Comparison of ENCODE assay signal across 16 mouse cellular contexts in genomic region chr16:50839665-50840064, GRCm38 (mm10).
DNase-seq lines count a peak whose midpoint lies in the region; ATAC-seq lines count a peak whose summit lies in the region.
"Had no signal": no experiment of that assay in that cellular context is flagged by ENCODE, and none has a peak within 500 bp of the region (broad histone marks: within the 10 kb centered on the region; RNA-seq: fewer than 3 reads in every experiment).

No protein-coding gene starts in this region.

- H3K9ac ChIP-seq in heart, embryonic 16.5 days (ENCODE audit: low read length) = no peak overlapping the region
- no peak overlapping the region for H3K9ac ChIP-seq in forebrain, embryonic 11.5 days (ENCODE audit: low read length)
- H3K9ac ChIP-seq in midbrain, embryonic 15.5 days = no peak overlapping the region
- H3K9ac ChIP-seq: liver, embryonic 15.5 days; midbrain, embryonic 12.5 days had no signal

- H3K27me3 ChIP-seq in heart, embryonic 16.5 days (ENCODE audit: control insufficient read depth, insufficient read depth, low read length) = no peaks in the 10 kb centered on the region
- no peaks in the 10 kb centered on the region for H3K27me3 ChIP-seq in forebrain, embryonic 11.5 days (ENCODE audit: control insufficient read depth, insufficient read depth, low read length)
- H3K27me3 ChIP-seq in midbrain, embryonic 15.5 days (replicated peaks) = no peaks in the 10 kb centered on the region
- H3K27me3 ChIP-seq: liver, embryonic 15.5 days; midbrain, embryonic 12.5 days had no signal

- H3K4me2 ChIP-seq in heart, embryonic 16.5 days (ENCODE audit: low read depth, low read length) = peak overlapping the region; percentile 42
- no peak overlapping the region for H3K4me2 ChIP-seq in forebrain, embryonic 11.5 days (ENCODE audit: low read depth, low read length, severe bottlenecking)
- H3K4me2 ChIP-seq in midbrain, embryonic 15.5 days = no peak overlapping the region
- H3K4me2 ChIP-seq: liver, embryonic 15.5 days; midbrain, embryonic 12.5 days had no signal

- peak overlapping the region; percentile 66 for H3K27ac ChIP-seq in heart, embryonic 16.5 days (ENCODE audit: low read length)
- H3K27ac ChIP-seq in forebrain, embryonic 11.5 days (ENCODE audit: low read depth, low read length) = no peak overlapping the region
- no peak overlapping the region for H3K27ac ChIP-seq in midbrain, embryonic 15.5 days
- H3K27ac ChIP-seq: hindbrain, embryonic 10.5 days; liver, embryonic 15.5 days; midbrain, embryonic 12.5 days had no signal

- intact Hi-C loops in left cerebral cortex, postnatal 14 days (cut with DNase I) = loop anchor here (5.0 to 10.0 kb wide), 2 partner anchors 478 to 1855 kb away; no protein-coding TSS in a partner anchor
- intact Hi-C loops in left cerebral cortex, postnatal 4 days (cut with DNase I) = loop anchor here (5.0 kb wide), 1 partner anchor 473 kb away; no protein-coding TSS in a partner anchor

- no peak overlapping the region for H3K4me3 ChIP-seq in heart, embryonic 16.5 days (ENCODE audit: low read length)
- H3K4me3 ChIP-seq in forebrain, embryonic 11.5 days (ENCODE audit: low read depth, low read length) = no peak overlapping the region
- H3K4me3 ChIP-seq in midbrain, embryonic 15.5 days = no peak overlapping the region
- H3K4me3 ChIP-seq: hindbrain, embryonic 10.5 days; liver, embryonic 15.5 days; midbrain, embryonic 12.5 days had no signal

- H3K4me1 ChIP-seq in heart, embryonic 16.5 days (ENCODE audit: control insufficient read depth, insufficient read depth, low read length) = peaks cover 8% of the 10 kb centered on the region; the same call in 1 of the 2 replicates
- no peaks in the 10 kb centered on the region for H3K4me1 ChIP-seq in forebrain, embryonic 11.5 days (replicated peaks; ENCODE audit: control insufficient read depth, insufficient read depth, low read length)
- H3K4me1 ChIP-seq in midbrain, embryonic 15.5 days = peaks cover 4% of the 10 kb centered on the region; the same call in 1 of the 2 replicates
- H3K4me1 ChIP-seq: hindbrain, embryonic 10.5 days; liver, embryonic 15.5 days; midbrain, embryonic 12.5 days had no signal

- ATAC-seq in common myeloid progenitor, adult 5-6 weeks (replicated peaks; ENCODE audit: low read depth, poor library complexity, severe bottlenecking) = peak; percentile 36; the same call in 1 of the 2 replicates
- ATAC-seq in heart, embryonic 16.5 days (replicated peaks; ENCODE audit: extremely low read depth, insufficient read depth, low FRiP score) = peak; percentile 78
- ATAC-seq in forebrain, embryonic 11.5 days (replicated peaks; ENCODE audit: low FRiP score) = no peak
- ATAC-seq in midbrain, embryonic 15.5 days (replicated peaks) = no peak
- ATAC-seq: forebrain, embryonic 16.5 days had no signal

- WGBS in heart, embryonic 16.5 days = 24% methylated on average over 9 of the region's 9 CpGs
- WGBS in forebrain, embryonic 11.5 days = 86% methylated on average over 9 of the region's 9 CpGs
- 71% methylated on average over 9 of the region's 9 CpGs for WGBS in midbrain, embryonic 15.5 days

- H3K36me3 ChIP-seq in heart, embryonic 16.5 days (ENCODE audit: control insufficient read depth, insufficient read depth) = no peaks in the 10 kb centered on the region
- H3K36me3 ChIP-seq in forebrain, embryonic 11.5 days (ENCODE audit: control insufficient read depth, insufficient read depth, low read length) = no peaks in the 10 kb centered on the region
- no peaks in the 10 kb centered on the region for H3K36me3 ChIP-seq in midbrain, embryonic 15.5 days (replicated peaks)
- H3K36me3 ChIP-seq: hindbrain, embryonic 10.5 days; liver, embryonic 15.5 days; midbrain, embryonic 12.5 days had no signal

- peak; percentile 13 to 21 for DNase-seq in left cerebral cortex, postnatal 14 days (ENCODE audit: low spot score in 2 of 2)
- no peak for DNase-seq in left cerebral cortex, postnatal 4 days
- DNase-seq in right cerebral cortex, postnatal 14 days = peak; percentile 14
- no peak for DNase-seq in forebrain, embryonic 11.5 days (ENCODE audit: low spot score)
- no peak for DNase-seq in kidney, postnatal 4 days
- DNase-seq: adrenal gland, postnatal 14 days; cerebellum, adult 9-11 months; gastrocnemius, postnatal 10 days; thymus, adult 2 months had no signal

- no peaks in the 10 kb centered on the region for H3K9me3 ChIP-seq in heart, embryonic 16.5 days (replicated peaks; ENCODE audit: control insufficient read depth, low read length)
- no peaks in the 10 kb centered on the region for H3K9me3 ChIP-seq in forebrain, embryonic 11.5 days (ENCODE audit: control insufficient read depth, low read length)
- H3K9me3 ChIP-seq in midbrain, embryonic 15.5 days = no peaks in the 10 kb centered on the region
- H3K9me3 ChIP-seq: hindbrain, embryonic 10.5 days; liver, embryonic 15.5 days; midbrain, embryonic 12.5 days had no signal

Comparison
In these comparisons a context has a peak if more than half of its experiments do, and no peak if none do; other contexts are left out.
1. DNase-seq: peak in left cerebral cortex, postnatal 14 days (2 of 2) and right cerebral cortex, postnatal 14 days (single experiment); none in left cerebral cortex, postnatal 4 days (single experiment), forebrain, embryonic 11.5 days (single experiment) and kidney, postnatal 4 days (0 of 2).
2. ATAC-seq: peak in common myeloid progenitor, adult 5-6 weeks (single experiment) and heart, embryonic 16.5 days (single experiment); none in forebrain, embryonic 11.5 days (single experiment) and midbrain, embryonic 15.5 days (single experiment).